Mouse (Mus musculus): Measurements from ENCODE around the gene Bcl6b.

- TF ChIP-seq POLR2A (IDR thresholded peaks at IDR 0.05; ENCODE audit: low read depth, low read length) (no peak), CTCF (IDR thresholded peaks at IDR 0.05; ENCODE audit: extremely low read depth, insufficient read depth, insufficient read length, insufficient replicate concordance) (no peak)
Observed at GRCm38 (mm10) chr11:70215301-70215700, 14.3 kb downstream of the Bcl6b start.

Measured in spleen, adult 2 months (tissue).